Mouse (Mus musculus) liver, embryonic 16.5 days (tissue): ENCODE results near the gene Nckap1l. TPM values are rescaled to one million over a fixed set of nuclear protein-coding genes. Genes with fewer than 3 reads are reported as not detected.

Experiments used
- ATAC-seq: fragments of 200-750 bp; cut with Nextera tagmentation; 2 replicates; pipeline ENCODE4 v1.8.0; 2017; ENCODE audit warnings: low read depth, mild to moderate bottlenecking, moderate number of reproducible peaks, moderate library complexity
- H3K27ac ChIP-seq: fragments of 300-500 bp; sonication (generic); 2 replicates; pipeline ENCODE4 v1.5.1; 2014; ENCODE audit warnings: mild to moderate bottlenecking, low read length
- H3K27me3 ChIP-seq: fragments of 300-500 bp; sonication (generic); 2 replicates; pipeline ENCODE4 v1.6.1; 2014; ENCODE audit warnings: low read depth, low read length, mixed read lengths; ENCODE audit not compliant: control insufficient read depth, insufficient read depth
- H3K36me3 ChIP-seq: fragments of 300-500 bp; sonication (generic); 2 replicates; pipeline ENCODE4 v1.6.1; 2014; ENCODE audit warnings: mild to moderate bottlenecking; ENCODE audit not compliant: control insufficient read depth, insufficient read depth
- H3K4me1 ChIP-seq: fragments of 300-500 bp; sonication (generic); 2 replicates; pipeline ENCODE4 v1.6.1; 2014; ENCODE audit warnings: low read depth, low read length, mixed read lengths; ENCODE audit not compliant: control insufficient read depth
- H3K4me2 ChIP-seq: fragments of 300-500 bp; sonication (generic); 2 replicates; pipeline ENCODE4 v1.6.1; 2014; ENCODE audit warnings: low read depth, low read length, mixed read lengths
- H3K4me3 ChIP-seq: fragments of 300-500 bp; sonication (generic); 2 replicates; pipeline ENCODE4 v1.5.1; 2014; ENCODE audit warnings: low read depth, mild to moderate bottlenecking, low read length
- H3K9ac ChIP-seq: fragments of 300-500 bp; sonication (generic); 2 replicates; pipeline ENCODE4 v1.6.1; 2014; ENCODE audit warnings: low read depth, low read length
- H3K9me3 ChIP-seq: fragments of 300-500 bp; sonication (generic); replicated peaks from 2 replicates; pipeline ENCODE4 v1.6.1; 2016; ENCODE audit warnings: low read length; ENCODE audit not compliant: control insufficient read depth
- WGBS: fragments of 180-500 bp; shearing (Covaris S2); extraction: QIAGEN DNeasy Blood & Tissue Kit; methylation state at CpG from one replicate; pipeline ENCODE4 v1.1.7; 2014; ENCODE audit not compliant: insufficient replicate concordance; 5-methylcytosine and 5-hydroxymethylcytosine counted together
- polyA plus RNA-seq: library from polyadenylated mRNA; unstranded; fragments of >200 nt; fragmentation: Nextera tagmentation; extraction: Ambion mirVana; gene quantifications from 2 replicates; pipeline ENCODE4 v1.2.1, GENCODE M21; 2015

The Nckap1l gene
- polyA plus RNA-seq, 1 experiment from 2014 or later: 8.1 TPM

DNA sequence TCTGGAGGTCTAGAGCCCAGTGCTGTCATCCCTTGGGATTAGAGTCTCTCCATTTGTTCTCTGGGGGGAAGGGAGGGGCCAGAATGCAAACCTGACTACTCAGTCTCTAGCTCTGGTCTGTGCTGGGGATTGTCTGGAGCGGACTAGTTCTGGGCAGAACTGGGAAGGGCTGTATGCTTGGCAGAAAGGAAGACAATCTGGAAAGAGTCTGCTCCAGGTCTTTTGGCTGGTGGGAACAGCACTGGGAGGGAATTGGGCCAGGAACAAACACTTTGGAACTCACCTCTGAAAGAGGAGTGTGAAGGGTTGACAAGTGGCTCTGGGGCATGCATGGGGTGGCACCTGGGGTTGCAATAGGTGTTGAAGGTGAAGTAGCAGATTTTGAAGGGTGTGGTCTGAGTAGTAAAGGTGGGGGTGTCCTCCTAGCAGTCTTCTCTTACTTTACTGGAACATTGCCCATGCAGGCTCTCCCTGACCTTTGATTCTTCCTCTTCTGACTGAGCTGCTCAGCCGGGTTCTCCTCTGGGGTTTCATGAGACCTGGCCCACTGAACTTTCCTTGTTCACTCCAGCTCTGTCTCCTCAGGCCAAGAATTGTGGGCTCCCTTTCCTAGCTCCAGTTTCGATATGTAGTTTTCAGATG lies 69.0 kb downstream of the Nckap1l start:
- H3K36me3 ChIP-seq: no peaks in the 10 kb centered on the region
- H3K9me3 ChIP-seq: no peaks in the 10 kb centered on the region
- no peak overlapping the region for H3K9ac ChIP-seq
- 38% methylated on average over 3 of the region's 3 CpGs for WGBS
- no peak overlapping the region for H3K4me3 ChIP-seq
- H3K27me3 ChIP-seq: no peaks in the 10 kb centered on the region
- ATAC-seq: no peak
- H3K4me1 ChIP-seq: no peaks in the 10 kb centered on the region
- no peak overlapping the region for H3K4me2 ChIP-seq
- H3K27ac ChIP-seq: no peak overlapping the region

DNA sequence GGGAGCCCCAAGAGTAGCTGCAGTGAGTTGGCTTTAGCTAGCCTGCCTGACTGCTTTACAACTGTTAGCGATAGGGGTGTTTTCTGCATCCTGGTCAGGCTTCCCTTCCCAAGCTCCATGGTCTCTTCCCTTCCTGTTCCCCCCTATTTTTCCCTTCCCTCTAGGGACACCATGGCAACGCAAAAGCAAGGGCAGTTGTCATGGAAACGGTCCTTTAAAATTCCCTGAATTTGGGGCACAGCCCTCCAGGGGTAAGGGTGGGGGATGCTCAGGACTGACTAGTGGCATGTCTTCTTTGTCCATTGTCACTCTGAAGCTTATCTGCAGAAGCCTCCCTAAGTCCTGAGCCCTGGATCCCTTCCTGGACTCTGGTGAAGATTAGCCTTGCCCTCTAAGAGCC lies 69.6 kb downstream of the Nckap1l start:
- no peak overlapping the region for H3K9ac ChIP-seq
- no peaks in the 10 kb centered on the region for H3K27me3 ChIP-seq
- no peaks in the 10 kb centered on the region for H3K4me1 ChIP-seq
- H3K4me2 ChIP-seq: no peak overlapping the region
- H3K4me3 ChIP-seq: no peak overlapping the region
- H3K36me3 ChIP-seq: no peaks in the 10 kb centered on the region
- no peak for ATAC-seq
- 58% methylated on average over 3 of the region's 3 CpGs for WGBS
- no peaks in the 10 kb centered on the region for H3K9me3 ChIP-seq
- no peak overlapping the region for H3K27ac ChIP-seq

DNA sequence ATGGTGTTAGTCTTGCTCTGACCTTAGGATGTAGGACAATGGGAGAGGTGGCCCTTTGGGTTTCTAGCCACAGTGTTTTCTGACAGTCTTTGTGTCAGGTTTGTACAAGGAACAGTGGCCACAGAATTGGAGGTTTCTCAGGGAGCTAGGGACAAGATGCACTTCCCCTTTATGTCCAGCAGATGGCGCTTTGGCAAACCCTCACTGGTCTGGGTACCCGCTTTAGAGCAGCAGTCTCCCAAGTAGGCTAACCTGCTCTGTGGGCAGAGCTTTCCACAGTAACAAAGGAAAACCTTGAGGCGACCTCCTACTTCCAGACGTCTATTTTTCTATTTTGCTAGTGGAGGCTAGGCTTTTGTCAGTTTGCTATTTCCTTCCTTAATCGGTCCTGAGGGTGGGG lies 76.8 kb downstream of the Nckap1l start:
- Histone ChIP-seq H3K27ac (no peak overlapping the region), H3K4me1 (no peaks in the 10 kb centered on the region), H3K27me3 (peaks cover 5% of the 10 kb centered on the region; the same call in 1 of the 2 replicates), H3K36me3 (no peaks in the 10 kb centered on the region), H3K4me3 (no peak overlapping the region), H3K4me2 (no peak overlapping the region), H3K9me3 (no peaks in the 10 kb centered on the region), H3K9ac (no peak overlapping the region)
- WGBS: 8% methylated on average over 5 of the region's 5 CpGs
- ATAC-seq: peak; percentile 19; the same call in 1 of the 2 replicates

DNA sequence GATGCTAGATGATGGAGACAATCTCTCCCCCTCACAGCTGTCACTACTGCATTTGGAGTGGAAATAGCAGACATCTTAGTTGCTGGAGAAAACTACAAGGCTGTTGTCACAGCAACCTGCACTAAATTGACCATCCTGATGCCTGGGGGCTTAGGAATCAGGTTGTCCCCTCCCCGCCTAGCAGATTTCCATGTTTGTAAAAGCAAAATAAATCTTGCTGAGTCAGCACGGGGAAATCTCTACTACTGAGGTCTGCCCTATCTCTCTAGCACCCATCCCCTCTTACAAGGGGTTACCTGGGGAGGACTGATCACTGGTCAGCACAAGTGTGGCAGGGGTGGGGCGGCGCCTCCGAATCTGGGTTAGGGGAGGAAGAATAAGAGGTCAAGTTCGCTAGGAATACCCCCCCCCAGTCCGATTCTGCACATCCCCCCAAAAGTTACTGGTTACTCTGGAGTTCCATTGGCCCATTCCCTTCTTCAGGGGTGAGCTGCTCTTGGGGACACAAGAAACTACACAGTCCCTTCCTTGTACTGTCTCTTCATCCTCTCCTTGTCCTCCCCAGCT lies 80.5 kb downstream of the Nckap1l start:
- peaks cover 30% of the 10 kb centered on the region for H3K27me3 ChIP-seq
- no peaks in the 10 kb centered on the region for H3K36me3 ChIP-seq
- H3K9me3 ChIP-seq: no peaks in the 10 kb centered on the region
- no peak overlapping the region for H3K4me3 ChIP-seq
- WGBS: 71% methylated on average over 7 of the region's 7 CpGs
- H3K4me1 ChIP-seq: no peaks in the 10 kb centered on the region
- ATAC-seq: no peak
- H3K4me2 ChIP-seq: no peak overlapping the region
- no peak overlapping the region for H3K27ac ChIP-seq
- H3K9ac ChIP-seq: no peak overlapping the region

DNA sequence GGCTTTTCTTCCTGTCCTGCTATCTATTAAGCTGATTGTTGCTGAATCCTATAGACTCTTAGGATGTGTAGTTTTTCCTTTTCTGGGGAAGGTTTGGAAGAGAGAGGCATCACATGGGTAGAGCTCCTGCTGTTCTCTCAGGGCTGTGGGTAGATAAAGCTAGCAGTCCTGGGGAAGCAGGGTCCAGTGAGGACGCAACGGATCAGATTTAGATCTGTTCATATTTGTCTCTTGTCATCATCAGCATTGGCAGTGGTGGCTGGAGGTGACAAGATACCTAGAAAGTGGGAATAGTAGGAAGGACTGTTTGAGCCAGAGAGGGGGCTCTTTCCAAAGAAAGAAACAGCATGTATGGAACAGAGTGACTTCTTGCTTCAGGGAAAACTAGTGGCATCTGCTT lies 81.4 kb downstream of the Nckap1l start:
- no peak overlapping the region for H3K27ac ChIP-seq
- H3K9ac ChIP-seq: no peak overlapping the region
- H3K36me3 ChIP-seq: no peaks in the 10 kb centered on the region
- peaks cover 30% of the 10 kb centered on the region for H3K27me3 ChIP-seq
- H3K4me1 ChIP-seq: no peaks in the 10 kb centered on the region
- WGBS: 55% methylated on average over 2 of the region's 2 CpGs
- H3K4me3 ChIP-seq: no peak overlapping the region
- no peak overlapping the region for H3K4me2 ChIP-seq
- H3K9me3 ChIP-seq: no peaks in the 10 kb centered on the region
- ATAC-seq: no peak

DNA sequence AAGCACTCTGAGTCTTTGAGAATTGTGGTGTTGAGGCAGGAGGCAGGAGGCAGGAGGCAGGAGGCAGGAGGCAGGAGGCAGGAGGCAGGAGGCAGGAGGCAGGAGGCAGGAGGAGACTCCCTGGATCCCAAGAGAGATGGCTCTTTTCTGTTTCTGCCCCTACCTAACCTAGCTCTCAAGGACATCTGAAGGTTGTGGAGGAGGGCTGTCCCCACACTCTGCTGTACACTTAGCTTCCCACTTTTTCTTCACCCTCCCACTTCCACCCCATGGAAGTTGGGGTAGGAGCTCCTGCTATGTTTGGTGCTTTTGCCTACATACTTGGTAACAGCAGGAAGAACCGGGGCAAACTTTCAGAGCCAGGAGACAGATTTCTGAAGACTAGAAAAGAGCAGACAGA lies 82.2 kb downstream of the Nckap1l start:
- no peak overlapping the region for H3K9ac ChIP-seq
- no peak for ATAC-seq
- no peaks in the 10 kb centered on the region for H3K36me3 ChIP-seq
- no peak overlapping the region for H3K27ac ChIP-seq
- no peak overlapping the region for H3K4me2 ChIP-seq
- H3K4me3 ChIP-seq: no peak overlapping the region
- H3K4me1 ChIP-seq: no peaks in the 10 kb centered on the region
- 35% methylated on average over 1 of the region's 1 CpGs for WGBS
- no peaks in the 10 kb centered on the region for H3K9me3 ChIP-seq
- peaks cover 30% of the 10 kb centered on the region for H3K27me3 ChIP-seq

DNA sequence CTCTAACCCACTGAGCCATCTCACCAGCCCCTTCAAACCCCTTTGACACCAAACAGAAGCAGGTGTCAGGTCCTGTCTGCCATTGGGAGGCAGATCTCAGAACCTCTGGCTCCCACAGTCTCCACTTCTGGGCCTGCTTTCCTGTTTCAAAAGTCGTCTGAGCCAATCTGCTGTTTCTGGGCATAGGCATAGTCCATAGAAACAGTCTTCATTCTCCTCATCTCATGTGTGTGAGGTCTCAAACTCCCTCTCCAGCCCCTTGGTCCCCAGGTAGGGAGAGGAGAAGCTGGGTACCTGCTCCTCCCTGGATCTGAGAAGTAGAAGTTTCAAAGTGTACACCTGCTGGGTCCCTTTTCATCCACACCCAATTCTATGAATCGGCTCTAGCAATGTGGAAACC lies 82.9 kb downstream of the Nckap1l start:
- Histone ChIP-seq H3K9ac (no peak overlapping the region), H3K27me3 (peaks cover 30% of the 10 kb centered on the region), H3K9me3 (no peaks in the 10 kb centered on the region), H3K4me2 (no peak overlapping the region), H3K36me3 (no peaks in the 10 kb centered on the region), H3K4me1 (no peaks in the 10 kb centered on the region), H3K27ac (no peak overlapping the region), H3K4me3 (no peak overlapping the region)
- ATAC-seq: no peak
- WGBS: 24% methylated on average over 2 of the region's 2 CpGs

DNA sequence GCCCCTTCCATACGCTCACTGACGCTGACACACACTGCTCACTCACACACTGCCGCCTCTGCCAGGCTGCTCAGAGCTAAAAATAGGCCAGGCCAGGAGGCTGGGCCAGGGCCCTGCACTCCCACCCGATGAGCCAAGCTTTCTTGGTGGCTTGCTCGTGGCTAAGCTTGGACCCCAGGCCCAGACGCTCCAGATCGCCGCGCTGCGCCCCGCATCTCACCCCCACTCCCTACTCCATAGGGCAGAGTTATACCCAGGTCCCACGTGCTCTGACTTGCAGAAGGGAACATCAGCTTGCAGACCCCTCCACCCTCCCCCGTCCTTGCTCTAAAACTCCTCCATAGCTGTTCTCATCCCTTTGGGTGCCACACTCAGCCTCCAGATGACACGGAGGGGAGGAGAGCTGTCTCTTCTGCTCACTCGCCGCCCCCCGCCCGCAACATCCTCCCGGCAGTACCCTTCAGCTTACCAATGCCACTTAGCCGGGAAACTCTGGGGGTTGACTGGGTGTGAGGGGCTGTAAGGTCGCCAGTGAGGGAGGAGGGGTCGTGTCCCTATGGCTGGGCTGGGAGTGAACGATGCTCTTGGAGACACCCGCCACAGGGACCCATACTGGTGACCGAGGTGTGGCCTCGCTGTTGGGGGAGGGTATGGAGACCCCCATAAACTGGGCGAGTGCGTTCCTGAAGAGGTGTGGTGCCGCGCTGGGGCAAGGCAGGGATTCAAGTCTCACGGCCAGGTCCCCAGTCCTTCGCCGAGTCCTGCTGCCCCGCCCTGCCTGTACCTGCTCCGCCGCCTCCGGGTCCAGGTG lies 83.6 kb downstream of the Nckap1l start:
- WGBS: 2% methylated on average over 30 of the region's 37 CpGs
- Histone ChIP-seq H3K4me3 (peak overlapping the region; percentile 40), H3K9me3 (no peaks in the 10 kb centered on the region), H3K4me1 (no peaks in the 10 kb centered on the region), H3K4me2 (peak overlapping the region; percentile 55), H3K9ac (no peak overlapping the region), H3K27ac (no peak overlapping the region), H3K27me3 (peaks cover 30% of the 10 kb centered on the region), H3K36me3 (no peaks in the 10 kb centered on the region)
- ATAC-seq: no peak

DNA sequence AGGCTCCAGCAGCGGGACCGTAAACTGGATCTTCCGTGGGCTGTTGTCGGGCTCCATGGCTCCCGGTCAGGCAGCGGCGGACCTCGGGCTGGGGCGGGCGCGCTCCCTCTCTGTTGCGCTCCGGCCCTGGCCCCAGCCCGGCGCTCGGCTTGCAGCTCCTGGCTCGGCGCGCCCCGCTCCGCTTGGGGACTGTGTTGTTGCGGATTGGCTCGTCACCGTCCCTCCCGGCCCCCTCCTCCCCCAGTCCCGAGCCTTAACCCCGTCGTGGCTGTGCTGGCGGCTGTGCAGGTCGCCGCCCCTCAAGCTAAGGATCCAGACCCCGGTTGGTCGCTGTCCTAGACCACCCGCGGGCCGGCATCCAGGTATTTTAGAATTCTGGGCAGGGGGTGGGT lies 84.2 kb downstream of the Nckap1l start, which contains the start of gene Ppp1r1a:
Ppp1r1a (minus strand) TSS at position 182 of the 392 bp plus-strand sequence.
- ATAC-seq: no peak
- H3K27me3 ChIP-seq: peaks cover 30% of the 10 kb centered on the region
- peak within 1 kb of the TSS; percentile 40 for H3K4me3 ChIP-seq
- WGBS: 1% methylated on average over 35 of the region's 36 CpGs
- H3K27ac ChIP-seq: no peak within 1 kb of the TSS
- peak within 1 kb of the TSS; percentile 55 for H3K4me2 ChIP-seq
- H3K9ac ChIP-seq: no peak within 1 kb of the TSS
- no peaks in the 10 kb centered on the region for H3K4me1 ChIP-seq
- H3K9me3 ChIP-seq: no peaks in the 10 kb centered on the region
- no peaks in the 10 kb centered on the region for H3K36me3 ChIP-seq
